Mouse (Mus musculus): ENCODE measurements at regions not wholly inside any gene's neighbourhood (a gene's known extent, or its start where the extent isn't known, plus 50 kb on each side); places are given as distances from the start of the nearest gene placed in this dataset.
A peak's percentile ranks its signal among the peaks of the same experiment; 100 is the strongest.

GRCm38 (mm10) chr2:139370070-139370469 is 123.6 kb upstream of the Sptlc3 start:
- Histone ChIP-seq H3K79me3 (ENCODE audit: low read depth) (no peaks in the 10 kb centered on the region), H3K4me3 (ENCODE audit: insufficient read depth, poor library complexity, severe bottlenecking) (no peak overlapping the region), H3ac (ENCODE audit: control insufficient read depth, insufficient read length, low read depth) (no peak overlapping the region), H3K27me3 (ENCODE audit: control insufficient read depth, insufficient read depth, insufficient read length) (no peaks in the 10 kb centered on the region), H3K79me2 (ENCODE audit: control insufficient read depth, insufficient read depth) (no peaks in the 10 kb centered on the region), H3K36me3 (ENCODE audit: control insufficient read depth, insufficient read depth) (no peaks in the 10 kb centered on the region)
- TF ChIP-seq CTCF (IDR thresholded peaks at IDR 0.05; ENCODE audit: control insufficient read depth, insufficient read depth, insufficient read length), result no peak
- TF ChIP-seq USF1 (IDR thresholded peaks at IDR 0.05; ENCODE audit: low read depth), result no peak
- no peak for TF ChIP-seq MYOG (IDR thresholded peaks at IDR 0.05; ENCODE audit: control insufficient read depth, extremely low read depth, insufficient read length)
- no peak for TF ChIP-seq CEBPB (IDR thresholded peaks at IDR 0.05; ENCODE audit: low read depth)
- no peak for TF ChIP-seq MAX (IDR thresholded peaks at IDR 0.05)
- TF ChIP-seq MYOD1 (IDR thresholded peaks at IDR 0.05; ENCODE audit: control insufficient read depth, insufficient read length, low read depth), result no peak
- TF ChIP-seq FOSL1 (IDR thresholded peaks at IDR 0.05; ENCODE audit: insufficient read depth, low read length, poor library complexity, severe bottlenecking), result no peak

- TF ChIP-seq CTCF (IDR thresholded peaks at IDR 0.05; ENCODE audit: control insufficient read depth, insufficient read depth, insufficient read length), result no peak
- no peak for TF ChIP-seq CEBPB (IDR thresholded peaks at IDR 0.05; ENCODE audit: low read depth)
- TF ChIP-seq FOSL1 (IDR thresholded peaks at IDR 0.05; ENCODE audit: insufficient read depth, low read length, poor library complexity, severe bottlenecking), result no peak
- TF ChIP-seq USF1 (IDR thresholded peaks at IDR 0.05; ENCODE audit: low read depth), result no peak
- no peak for TF ChIP-seq MYOD1 (IDR thresholded peaks at IDR 0.05; ENCODE audit: control insufficient read depth, insufficient read length, low read depth)
- TF ChIP-seq MYOG (IDR thresholded peaks at IDR 0.05; ENCODE audit: control insufficient read depth, extremely low read depth, insufficient read length), result no peak
- no peak for TF ChIP-seq MAX (IDR thresholded peaks at IDR 0.05)
- Histone ChIP-seq H3K27me3 (ENCODE audit: control insufficient read depth, insufficient read depth, insufficient read length) (no peaks in the 10 kb centered on the region), H3K79me2 (ENCODE audit: control insufficient read depth, insufficient read depth) (no peaks in the 10 kb centered on the region), H3K79me3 (ENCODE audit: low read depth) (no peaks in the 10 kb centered on the region), H3K4me3 (ENCODE audit: insufficient read depth, poor library complexity, severe bottlenecking) (no peak overlapping the region), H3K36me3 (ENCODE audit: control insufficient read depth, insufficient read depth) (no peaks in the 10 kb centered on the region), H3ac (ENCODE audit: control insufficient read depth, insufficient read length, low read depth) (no peak overlapping the region)
Measured at GRCm38 (mm10) chr2:139380285-139380684, 113.4 kb upstream of the Sptlc3 start.

- TF ChIP-seq CTCF (IDR thresholded peaks at IDR 0.05; ENCODE audit: control insufficient read depth, insufficient read depth, insufficient read length), result peak; percentile 42
- no peak for TF ChIP-seq MYOD1 (IDR thresholded peaks at IDR 0.05; ENCODE audit: control insufficient read depth, insufficient read length, low read depth)
- TF ChIP-seq MYOG (IDR thresholded peaks at IDR 0.05; ENCODE audit: control insufficient read depth, extremely low read depth, insufficient read length), result no peak
- Histone ChIP-seq H3K36me3 (ENCODE audit: control insufficient read depth, insufficient read depth) (no peaks in the 10 kb centered on the region), H3K27me3 (ENCODE audit: control insufficient read depth, insufficient read depth, insufficient read length) (no peaks in the 10 kb centered on the region), H3K79me2 (ENCODE audit: control insufficient read depth, insufficient read depth) (no peaks in the 10 kb centered on the region), H3ac (ENCODE audit: control insufficient read depth, insufficient read length, low read depth) (no peak overlapping the region), H3K4me3 (ENCODE audit: insufficient read depth, poor library complexity, severe bottlenecking) (no peak overlapping the region), H3K79me3 (ENCODE audit: low read depth) (no peaks in the 10 kb centered on the region)
Measured at GRCm38 (mm10) chr2:139381628-139382027, 112.1 kb upstream of the Sptlc3 start.

GRCm38 (mm10) chr2:139413559-139413958 is 80.2 kb upstream of the Sptlc3 start:
- Histone ChIP-seq H3K36me3 (ENCODE audit: control insufficient read depth, insufficient read depth) (no peaks in the 10 kb centered on the region), H3K27me3 (ENCODE audit: control insufficient read depth, insufficient read depth, insufficient read length) (no peaks in the 10 kb centered on the region), H3ac (ENCODE audit: control insufficient read depth, insufficient read length, low read depth) (no peak overlapping the region), H3K79me2 (ENCODE audit: control insufficient read depth, insufficient read depth) (no peaks in the 10 kb centered on the region), H3K79me3 (ENCODE audit: low read depth) (no peaks in the 10 kb centered on the region), H3K4me3 (ENCODE audit: insufficient read depth, poor library complexity, severe bottlenecking) (no peak overlapping the region)
- no peak for TF ChIP-seq USF1 (IDR thresholded peaks at IDR 0.05; ENCODE audit: low read depth)
- no peak for TF ChIP-seq MYOG (IDR thresholded peaks at IDR 0.05; ENCODE audit: control insufficient read depth, extremely low read depth, insufficient read length)
- TF ChIP-seq CTCF (IDR thresholded peaks at IDR 0.05; ENCODE audit: control insufficient read depth, insufficient read depth, insufficient read length), result no peak
- TF ChIP-seq MAX (IDR thresholded peaks at IDR 0.05), result no peak
- no peak for TF ChIP-seq FOSL1 (IDR thresholded peaks at IDR 0.05; ENCODE audit: insufficient read depth, low read length, poor library complexity, severe bottlenecking)
- TF ChIP-seq CEBPB (IDR thresholded peaks at IDR 0.05; ENCODE audit: low read depth), result no peak
- TF ChIP-seq MYOD1 (IDR thresholded peaks at IDR 0.05; ENCODE audit: control insufficient read depth, insufficient read length, low read depth), result no peak

GRCm38 (mm10) chr2:139417506-139417905 is 76.2 kb upstream of the Sptlc3 start:
- Histone ChIP-seq H3K4me3 (ENCODE audit: insufficient read depth, poor library complexity, severe bottlenecking) (no peak overlapping the region), H3K36me3 (ENCODE audit: control insufficient read depth, insufficient read depth) (no peaks in the 10 kb centered on the region), H3K27me3 (ENCODE audit: control insufficient read depth, insufficient read depth, insufficient read length) (no peaks in the 10 kb centered on the region), H3K79me2 (ENCODE audit: control insufficient read depth, insufficient read depth) (no peaks in the 10 kb centered on the region), H3K79me3 (ENCODE audit: low read depth) (no peaks in the 10 kb centered on the region), H3ac (ENCODE audit: control insufficient read depth, insufficient read length, low read depth) (no peak overlapping the region)
- TF ChIP-seq CEBPB (IDR thresholded peaks at IDR 0.05; ENCODE audit: low read depth) (no peak), CTCF (IDR thresholded peaks at IDR 0.05; ENCODE audit: control insufficient read depth, insufficient read depth, insufficient read length) (no peak), USF1 (IDR thresholded peaks at IDR 0.05; ENCODE audit: low read depth) (no peak), MYOG (IDR thresholded peaks at IDR 0.05; ENCODE audit: control insufficient read depth, extremely low read depth, insufficient read length) (no peak), MAX (IDR thresholded peaks at IDR 0.05) (no peak), FOSL1 (IDR thresholded peaks at IDR 0.05; ENCODE audit: insufficient read depth, low read length, poor library complexity, severe bottlenecking) (no peak), MYOD1 (IDR thresholded peaks at IDR 0.05; ENCODE audit: control insufficient read depth, insufficient read length, low read depth) (no peak)

- no peaks in the 10 kb centered on the region for H3K79me3 ChIP-seq (ENCODE audit: low read depth)
- no peaks in the 10 kb centered on the region for H3K36me3 ChIP-seq (ENCODE audit: control insufficient read depth, insufficient read depth)
- H3K79me2 ChIP-seq (ENCODE audit: control insufficient read depth, insufficient read depth), result no peaks in the 10 kb centered on the region
- H3ac ChIP-seq (ENCODE audit: control insufficient read depth, insufficient read length, low read depth), result no peak overlapping the region
- no peak overlapping the region for H3K4me3 ChIP-seq (ENCODE audit: insufficient read depth, poor library complexity, severe bottlenecking)
- no peak for TF ChIP-seq USF1 (IDR thresholded peaks at IDR 0.05; ENCODE audit: low read depth)
- TF ChIP-seq MYOG (IDR thresholded peaks at IDR 0.05; ENCODE audit: control insufficient read depth, extremely low read depth, insufficient read length), result no peak
- no peaks in the 10 kb centered on the region for H3K27me3 ChIP-seq (ENCODE audit: control insufficient read depth, insufficient read depth, insufficient read length)
Measured at GRCm38 (mm10) chr2:139422678-139423077, 71.0 kb upstream of the Sptlc3 start.
